Mouse (Mus musculus) limb, embryonic 15.5 days (tissue): ENCODE measurements around the gene Msmo1. TPM values are rescaled to one million over a fixed set of nuclear protein-coding genes. Genes with fewer than 3 reads are reported as not detected.

Experiments
- ATAC-seq: fragments of 200-750 bp; cut with Nextera tagmentation; 2 replicates; pipeline ENCODE4 v1.8.0; 2017; ENCODE audit warnings: low read depth, moderate TSS enrichment; ENCODE audit not compliant: insufficient number of reproducible peaks, low FRiP score, low TSS enrichment
- H3K27ac ChIP-seq: fragments of 300-500 bp; sonication (generic); 2 replicates; pipeline ENCODE4 v1.5.1; 2015; ENCODE audit warnings: moderate library complexity, mild to moderate bottlenecking, inconsistent platforms
- H3K27me3 ChIP-seq: fragments of 300-500 bp; sonication (generic); 2 replicates; pipeline ENCODE4 v1.6.1; 2015; ENCODE audit warnings: inconsistent platforms
- H3K36me3 ChIP-seq: fragments of 300-500 bp; sonication (generic); 2 replicates; pipeline ENCODE4 v1.6.1; 2015; ENCODE audit warnings: inconsistent platforms
- H3K4me1 ChIP-seq: fragments of 300-500 bp; sonication (generic); 2 replicates; pipeline ENCODE4 v1.6.1; 2015; ENCODE audit warnings: inconsistent platforms
- H3K4me2 ChIP-seq: fragments of 300-500 bp; sonication (generic); 2 replicates; pipeline ENCODE4 v1.6.1; 2015; ENCODE audit warnings: mild to moderate bottlenecking, inconsistent platforms
- H3K4me3 ChIP-seq: fragments of 300-500 bp; sonication (generic); 2 replicates; pipeline ENCODE4 v1.5.1; 2015; ENCODE audit warnings: mild to moderate bottlenecking, inconsistent platforms
- H3K9ac ChIP-seq: fragments of 300-500 bp; sonication (generic); 2 replicates; pipeline ENCODE4 v1.6.1; 2015; ENCODE audit warnings: inconsistent platforms
- H3K9me3 ChIP-seq: fragments of 300-500 bp; sonication (generic); 2 replicates; pipeline ENCODE4 v1.6.1; 2016; ENCODE audit warnings: inconsistent platforms
- WGBS: fragments of 180-500 bp; shearing (Covaris S2); methylation state at CpG from one replicate; pipeline ENCODE4 v1.1.7; 2015; 5-methylcytosine and 5-hydroxymethylcytosine counted together
- polyA plus RNA-seq: library from polyadenylated mRNA; unstranded; fragments of >200 nt; fragmentation: Nextera tagmentation; extraction: Ambion mirVana; gene quantifications from 2 replicates; pipeline ENCODE4 v1.2.1, GENCODE M21; 2015

The Msmo1 gene
- 92.7 and 95.2 TPM in 2 replicates for polyA plus RNA-seq

DNA sequence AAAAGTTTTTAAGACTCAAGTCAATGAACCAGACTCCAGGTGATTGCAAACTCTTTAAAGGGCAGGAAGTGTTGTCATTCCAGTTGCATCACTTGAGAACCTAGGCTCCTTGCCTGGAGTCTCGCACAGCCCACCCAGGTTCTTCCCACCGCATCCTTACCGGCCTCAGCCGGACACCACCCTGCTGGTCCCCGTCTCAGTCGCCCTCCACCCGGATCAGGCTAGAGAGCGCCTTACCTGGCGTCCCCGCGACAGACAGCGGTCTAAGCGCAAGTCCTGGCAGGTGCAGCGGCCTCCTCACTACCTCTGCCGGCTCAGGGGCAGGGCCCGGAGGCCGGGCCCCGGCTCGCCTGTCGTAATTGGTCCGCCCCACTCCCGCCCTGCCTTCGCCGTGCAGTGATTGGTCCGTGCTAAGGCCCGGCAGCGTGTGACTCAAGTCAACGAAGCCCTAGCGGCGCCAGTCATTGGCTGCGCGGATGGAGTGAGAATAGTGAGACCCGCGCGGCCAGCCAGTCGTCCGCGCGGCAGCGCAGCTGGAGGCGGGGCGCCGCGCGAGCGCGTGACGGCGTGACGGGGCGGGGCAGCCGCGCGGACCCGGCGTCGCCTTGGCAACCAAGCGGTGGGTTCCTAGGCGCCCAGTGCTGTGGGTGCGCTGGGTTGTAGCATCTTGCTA, at the start of gene Msmo1:
Gene Msmo1, minus strand, starts transcription at position 522 of the 673 bp plus-strand sequence.
- H3K4me1 ChIP-seq, result peaks cover 7% of the 10 kb centered on the region
- no peaks in the 10 kb centered on the region for H3K27me3 ChIP-seq
- no peaks in the 10 kb centered on the region for H3K9me3 ChIP-seq
- H3K4me2 ChIP-seq, result peak within 1 kb of the TSS; percentile 74
- H3K9ac ChIP-seq, result peak within 1 kb of the TSS; percentile 60
- peak within 1 kb of the TSS; percentile 61 for H3K27ac ChIP-seq
- ATAC-seq, result peak; percentile 100
- under 1% methylated on average over 60 of the region's 60 CpGs for WGBS
- H3K36me3 ChIP-seq, result peaks cover 9% of the 10 kb centered on the region; the same call in 1 of the 2 replicates
- H3K4me3 ChIP-seq, result peak within 1 kb of the TSS; percentile 86

DNA sequence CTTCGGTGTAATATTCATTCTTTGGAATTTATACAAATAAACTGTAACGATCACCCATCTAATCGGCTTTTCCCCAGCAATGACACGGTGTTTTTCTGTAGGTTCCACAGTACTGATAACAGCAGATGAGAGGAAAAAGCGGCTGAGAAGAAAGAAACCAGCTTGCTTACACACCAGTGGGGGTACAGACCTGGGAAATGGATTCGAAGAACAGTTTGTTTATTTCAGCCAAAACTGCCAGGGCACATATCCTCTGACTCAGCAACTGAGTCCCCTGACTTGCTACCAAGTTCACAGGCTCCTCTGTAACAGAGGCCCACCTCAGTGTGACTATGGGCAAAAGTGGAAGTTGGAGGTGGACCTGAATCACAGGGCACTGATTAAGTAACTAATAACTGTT, 48.4 kb upstream of the Msmo1 start:
- WGBS, result 74% methylated on average over 6 of the region's 6 CpGs
- no peak overlapping the region for H3K27ac ChIP-seq
- no peak for ATAC-seq

DNA sequence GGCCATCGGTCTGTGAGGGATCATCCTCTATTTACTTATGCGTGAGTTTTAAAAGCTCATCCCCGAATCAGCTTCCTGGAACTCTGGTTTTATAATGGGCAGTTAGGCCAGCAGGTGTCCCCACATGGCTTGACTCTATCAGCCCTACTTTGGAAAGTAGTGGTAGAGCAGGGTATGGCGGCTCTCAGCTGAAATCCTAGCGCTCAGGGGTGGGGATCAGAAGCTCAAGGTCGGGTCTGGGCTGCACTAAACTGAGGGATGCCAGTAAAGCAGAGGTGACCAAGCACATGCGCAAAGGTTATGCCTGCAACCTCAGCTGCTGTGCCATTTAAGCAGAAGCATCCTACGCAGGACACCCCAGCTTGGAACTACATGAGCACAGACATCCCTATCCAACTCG, 44.3 kb upstream of the Msmo1 start:
- no peaks in the 10 kb centered on the region for H3K27me3 ChIP-seq
- no peak overlapping the region for H3K9ac ChIP-seq
- H3K9me3 ChIP-seq, result no peaks in the 10 kb centered on the region
- H3K27ac ChIP-seq, result no peak overlapping the region
- H3K4me3 ChIP-seq, result no peak overlapping the region
- H3K36me3 ChIP-seq, result 0 out of 2 replicates have a peak, but pooled peaks cover 5% of the 10 kb centered on the region
- no peaks in the 10 kb centered on the region for H3K4me1 ChIP-seq
- WGBS, result 71% methylated on average over 9 of the region's 9 CpGs
- no peak for ATAC-seq
- no peak overlapping the region for H3K4me2 ChIP-seq

More for the DNA sequence above, 48.4 kb upstream of the Msmo1 start:
- no peak overlapping the region for H3K9ac ChIP-seq
- H3K4me2 ChIP-seq, result no peak overlapping the region
- H3K4me1 ChIP-seq, result no peaks in the 10 kb centered on the region
- H3K4me3 ChIP-seq, result no peak overlapping the region
- no peaks in the 10 kb centered on the region for H3K27me3 ChIP-seq
- H3K9me3 ChIP-seq, result no peaks in the 10 kb centered on the region
- 0 out of 2 replicates have a peak, but pooled peaks cover 5% of the 10 kb centered on the region for H3K36me3 ChIP-seq

DNA sequence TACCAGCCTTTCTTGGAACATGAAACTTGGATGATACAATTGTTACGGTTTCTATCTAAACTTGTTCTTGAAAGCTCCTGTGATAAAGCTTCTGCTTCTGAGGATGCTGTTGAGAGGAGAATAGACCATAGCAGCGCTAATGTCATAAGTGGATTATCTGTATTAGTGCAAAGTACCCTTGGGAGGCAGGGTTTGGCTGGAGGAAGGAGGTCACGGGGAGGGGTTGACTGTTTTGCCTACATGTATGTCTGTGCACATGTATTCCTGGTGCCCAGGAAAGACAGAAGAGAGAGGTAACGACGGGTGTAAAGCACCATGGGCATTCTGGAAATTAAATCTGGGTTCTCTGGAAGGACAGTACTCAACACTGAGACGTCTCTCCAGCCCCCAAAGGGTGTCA, 40.5 kb upstream of the Msmo1 start:
- no peak overlapping the region for H3K4me3 ChIP-seq
- H3K36me3 ChIP-seq, result 0 out of 2 replicates have a peak, but pooled peaks cover 5% of the 10 kb centered on the region
- no peak for ATAC-seq
- H3K4me1 ChIP-seq, result no peaks in the 10 kb centered on the region
- H3K4me2 ChIP-seq, result no peak overlapping the region
- no peak overlapping the region for H3K27ac ChIP-seq
- H3K9me3 ChIP-seq, result no peaks in the 10 kb centered on the region
- no peaks in the 10 kb centered on the region for H3K27me3 ChIP-seq
- 92% methylated on average over 6 of the region's 6 CpGs for WGBS
- no peak overlapping the region for H3K9ac ChIP-seq

DNA sequence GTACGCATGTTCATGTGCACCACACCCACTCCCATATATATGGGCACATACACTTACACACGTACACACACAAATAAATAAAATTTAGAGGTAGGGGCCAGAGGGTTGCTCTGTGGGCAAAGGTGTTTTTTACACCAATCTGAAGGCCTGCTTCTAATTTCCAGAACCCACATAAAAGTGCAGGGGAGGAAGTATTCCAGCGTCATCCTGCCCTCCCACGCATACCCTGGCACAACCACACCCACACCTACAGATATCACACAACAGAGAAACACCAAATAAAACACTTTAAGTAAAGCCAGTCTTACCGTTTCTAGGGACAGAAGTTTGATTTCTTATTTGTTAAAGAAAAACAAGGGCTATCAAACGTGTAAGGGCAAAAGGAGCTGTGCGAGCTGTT, 37.2 kb upstream of the Msmo1 start:
- Histone ChIP-seq H3K36me3 (no peaks in the 10 kb centered on the region), H3K4me3 (no peak overlapping the region), H3K4me1 (no peaks in the 10 kb centered on the region), H3K4me2 (no peak overlapping the region), H3K9me3 (no peaks in the 10 kb centered on the region), H3K9ac (no peak overlapping the region), H3K27ac (no peak overlapping the region), H3K27me3 (no peaks in the 10 kb centered on the region)
- 69% methylated on average over 7 of the region's 7 CpGs for WGBS
- no peak for ATAC-seq

DNA sequence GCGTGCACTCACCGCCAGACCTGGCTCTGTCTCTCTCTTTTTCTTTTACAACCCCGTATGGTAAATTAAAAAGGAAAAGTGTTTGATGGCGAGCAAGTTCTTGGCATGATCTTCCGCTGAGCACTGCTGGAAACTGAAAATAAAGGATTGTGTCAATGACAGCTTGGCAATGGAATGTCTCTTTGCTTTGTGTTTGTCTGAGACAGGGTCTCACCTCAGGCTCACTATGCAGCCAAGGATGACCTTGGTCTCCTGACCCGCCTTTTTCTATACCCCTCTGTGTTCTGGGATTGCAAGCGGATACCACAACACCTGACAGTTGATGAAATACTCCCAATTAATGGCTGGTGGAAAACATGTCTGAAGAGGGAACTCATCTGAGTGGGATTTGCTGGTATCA, 36.0 kb upstream of the Msmo1 start:
- H3K27me3 ChIP-seq, result no peaks in the 10 kb centered on the region
- H3K9me3 ChIP-seq, result no peaks in the 10 kb centered on the region
- 72% methylated on average over 7 of the region's 7 CpGs for WGBS
- no peak overlapping the region for H3K27ac ChIP-seq
- H3K4me2 ChIP-seq, result no peak overlapping the region
- H3K9ac ChIP-seq, result no peak overlapping the region
- no peak for ATAC-seq
- no peaks in the 10 kb centered on the region for H3K36me3 ChIP-seq
- no peak overlapping the region for H3K4me3 ChIP-seq
- H3K4me1 ChIP-seq, result no peaks in the 10 kb centered on the region

DNA sequence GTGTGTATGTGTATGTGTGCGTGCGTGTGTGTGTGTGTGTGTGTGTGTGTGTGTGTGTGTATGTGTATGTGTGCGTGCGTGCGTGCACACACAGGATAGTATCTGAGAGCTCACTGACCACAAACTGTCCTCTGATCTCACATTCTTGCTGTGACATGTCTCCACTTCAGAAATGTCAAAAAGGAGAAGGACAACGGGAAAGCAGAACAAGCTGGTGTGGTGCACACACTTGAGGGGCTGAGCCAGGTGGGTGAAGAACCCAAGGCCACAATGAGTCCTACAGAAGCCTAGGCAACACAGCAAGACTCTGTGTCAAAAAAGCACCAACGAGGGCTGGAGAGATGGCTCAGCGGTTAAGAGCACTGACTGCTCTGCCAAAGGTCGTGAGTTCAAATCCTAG, 35.1 kb upstream of the Msmo1 start:
- WGBS, result 91% methylated on average over 7 of the region's 9 CpGs
- Histone ChIP-seq H3K4me2 (no peak overlapping the region), H3K4me3 (no peak overlapping the region), H3K9ac (no peak overlapping the region), H3K36me3 (no peaks in the 10 kb centered on the region), H3K9me3 (no peaks in the 10 kb centered on the region), H3K27ac (no peak overlapping the region), H3K27me3 (no peaks in the 10 kb centered on the region), H3K4me1 (0 out of 2 replicates have a peak, but pooled peaks cover 3% of the 10 kb centered on the region)
- no peak for ATAC-seq

DNA sequence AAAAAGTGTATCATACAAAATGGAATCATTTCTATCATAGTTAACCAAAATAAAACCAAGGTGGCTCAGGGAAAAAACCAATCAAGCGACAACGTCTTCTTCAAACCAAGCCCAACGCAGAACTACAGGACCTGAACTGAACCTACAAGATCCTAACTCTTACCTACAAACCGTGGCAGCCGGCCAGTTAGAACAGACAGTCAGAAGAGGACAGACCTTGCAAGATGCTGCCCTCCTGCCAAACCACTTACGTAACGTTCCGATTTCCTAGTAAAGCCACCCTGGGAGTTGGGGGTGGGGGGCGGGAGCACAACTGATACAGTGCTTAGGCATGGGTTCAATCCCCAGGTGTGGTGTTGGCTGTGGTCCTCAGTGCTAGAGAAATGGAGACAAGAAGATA, 33.5 kb upstream of the Msmo1 start:
- no peak overlapping the region for H3K4me3 ChIP-seq
- no peak for ATAC-seq
- no peaks in the 10 kb centered on the region for H3K36me3 ChIP-seq
- 0 out of 2 replicates have a peak, but pooled peaks cover 3% of the 10 kb centered on the region for H3K4me1 ChIP-seq
- no peaks in the 10 kb centered on the region for H3K27me3 ChIP-seq
- no peak overlapping the region for H3K9ac ChIP-seq
- H3K9me3 ChIP-seq, result no peaks in the 10 kb centered on the region
- 91% methylated on average over 9 of the region's 9 CpGs for WGBS
- no peak overlapping the region for H3K4me2 ChIP-seq
- no peak overlapping the region for H3K27ac ChIP-seq

DNA sequence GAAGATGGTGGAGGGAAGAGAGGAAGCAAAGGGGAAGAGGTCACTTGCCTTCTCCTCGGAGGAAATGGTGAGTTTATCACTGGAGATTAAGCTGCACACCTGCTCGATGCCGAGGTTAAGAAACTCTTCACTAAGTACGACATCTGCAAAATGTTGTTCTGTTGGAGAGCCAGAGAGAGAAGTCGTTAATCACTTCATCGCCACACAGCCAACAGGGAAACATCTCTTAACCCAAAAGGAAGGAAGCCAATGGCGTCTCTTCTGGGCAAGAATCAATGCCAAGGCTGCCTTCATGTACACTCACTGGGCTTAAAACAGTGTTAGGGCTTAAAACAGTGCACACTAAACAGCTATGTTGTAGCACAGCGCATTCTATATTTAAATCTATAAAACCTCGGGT, 30.5 kb upstream of the Msmo1 start:
- no peaks in the 10 kb centered on the region; the same call in 1 of the 2 replicates for H3K36me3 ChIP-seq
- 0 out of 2 replicates have a peak, but pooled peaks cover 3% of the 10 kb centered on the region for H3K4me1 ChIP-seq
- no peak overlapping the region for H3K9ac ChIP-seq
- H3K4me3 ChIP-seq, result no peak overlapping the region
- H3K27ac ChIP-seq, result no peak overlapping the region
- H3K9me3 ChIP-seq, result no peaks in the 10 kb centered on the region
- 47% methylated on average over 9 of the region's 9 CpGs for WGBS
- no peak for ATAC-seq
- no peaks in the 10 kb centered on the region for H3K27me3 ChIP-seq
- H3K4me2 ChIP-seq, result no peak overlapping the region

DNA sequence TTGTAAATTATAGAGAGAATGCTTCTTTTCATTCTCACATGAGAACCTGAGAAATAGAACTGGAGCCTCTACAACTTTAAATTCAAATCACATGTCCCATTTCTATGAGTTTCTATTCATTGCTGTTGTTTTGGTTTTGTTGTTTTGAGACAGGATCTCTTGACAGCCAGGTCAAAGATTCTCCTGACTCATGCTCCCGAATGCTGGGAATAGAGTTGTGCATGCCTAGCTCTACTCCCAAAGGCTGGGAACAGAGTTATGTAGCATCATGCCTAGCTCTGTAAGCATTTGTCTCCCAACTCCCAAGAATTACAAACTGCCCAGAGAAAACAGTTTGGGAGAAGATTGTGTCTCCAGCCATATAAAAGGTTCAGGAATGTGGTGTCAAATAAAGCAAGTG, 29.2 kb upstream of the Msmo1 start:
- H3K9ac ChIP-seq, result no peak overlapping the region
- no peaks in the 10 kb centered on the region for H3K9me3 ChIP-seq
- no peak overlapping the region for H3K4me2 ChIP-seq
- no peak overlapping the region for H3K27ac ChIP-seq
- ATAC-seq, result no peak
- peaks cover 6% of the 10 kb centered on the region; the same call in 1 of the 2 replicates for H3K36me3 ChIP-seq
- H3K4me3 ChIP-seq, result no peak overlapping the region
- WGBS, result 81% methylated on average over 1 of the region's 1 CpGs
- 0 out of 2 replicates have a peak, but pooled peaks cover 3% of the 10 kb centered on the region for H3K4me1 ChIP-seq
- H3K27me3 ChIP-seq, result no peaks in the 10 kb centered on the region

DNA sequence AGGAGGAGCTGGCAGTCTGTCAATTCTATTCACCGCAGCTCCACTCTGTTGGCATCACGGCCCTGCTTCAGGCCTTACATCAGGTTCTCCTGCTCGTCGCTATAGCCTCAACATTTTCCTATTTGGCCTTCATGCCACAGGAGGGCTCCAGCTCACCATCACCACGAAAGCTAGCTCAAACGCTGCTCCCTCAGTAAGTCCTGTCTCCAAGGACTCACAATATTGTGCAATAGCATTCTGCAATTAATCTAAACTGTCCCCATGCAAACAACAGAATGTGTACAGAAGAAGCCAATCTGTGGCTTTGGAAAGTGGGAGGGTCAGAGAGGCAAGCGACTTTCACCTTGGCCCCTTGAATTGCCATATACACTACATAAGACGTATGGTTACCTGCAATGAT, 27.8 kb upstream of the Msmo1 start:
- Histone ChIP-seq H3K4me3 (no peak overlapping the region), H3K4me1 (0 out of 2 replicates have a peak, but pooled peaks cover 3% of the 10 kb centered on the region), H3K4me2 (no peak overlapping the region), H3K9me3 (no peaks in the 10 kb centered on the region), H3K27me3 (no peaks in the 10 kb centered on the region), H3K27ac (no peak overlapping the region), H3K36me3 (peaks cover 7% of the 10 kb centered on the region; the same call in 1 of the 2 replicates), H3K9ac (no peak overlapping the region)
- WGBS, result 79% methylated on average over 8 of the region's 8 CpGs
- no peak for ATAC-seq

DNA sequence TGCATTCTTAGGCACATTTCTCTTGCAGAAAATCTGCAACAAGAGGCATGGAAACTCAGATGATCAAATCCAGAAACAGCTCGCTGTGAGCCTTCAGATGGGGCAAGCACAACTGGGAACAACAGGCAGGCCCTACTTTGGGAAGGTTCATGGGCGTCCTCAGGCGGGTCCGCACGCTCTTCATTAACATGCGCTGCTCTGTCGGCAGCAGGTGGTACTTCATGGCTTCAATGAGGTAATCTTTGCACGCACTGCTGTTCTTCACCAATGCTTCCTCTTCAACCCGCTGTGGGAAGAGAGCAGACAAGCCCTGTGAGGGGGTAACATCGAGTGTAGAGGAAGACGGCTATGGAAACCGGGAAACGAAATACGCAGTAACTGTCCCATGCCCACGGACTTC, 24.4 kb upstream of the Msmo1 start:
- H3K4me3 ChIP-seq, result no peak overlapping the region
- WGBS, result 95% methylated on average over 15 of the region's 15 CpGs
- H3K36me3 ChIP-seq, result peaks cover 15% of the 10 kb centered on the region; the same call in 1 of the 2 replicates
- no peak overlapping the region for H3K4me2 ChIP-seq
- no peak overlapping the region for H3K27ac ChIP-seq
- ATAC-seq, result no peak
- H3K9me3 ChIP-seq, result no peaks in the 10 kb centered on the region
- no peaks in the 10 kb centered on the region for H3K27me3 ChIP-seq
- H3K9ac ChIP-seq, result no peak overlapping the region
- H3K4me1 ChIP-seq, result no peaks in the 10 kb centered on the region
